In genomic region chr6:83913710-83914109, GRCm38 (mm10) we compare ENCODE assay signal across 7 mouse cellular contexts. TPM values are rescaled to one million over a fixed set of nuclear protein-coding genes. Genes with fewer than 3 reads are reported as not detected.
DNase-seq lines count a peak whose midpoint lies in the region; ATAC-seq lines count a peak whose summit lies in the region.

No protein-coding gene starts in this region.

- ATAC-seq in liver, embryonic 11.5 days (replicated peaks; ENCODE audit: low FRiP score) = peak; percentile 3; the same call in 1 of the 2 replicates
- no peak for ATAC-seq in embryonic facial prominence, embryonic 12.5 days (ENCODE audit: insufficient number of reproducible peaks, insufficient read depth, low FRiP score, low TSS enrichment)
- peak; percentile 29 for ATAC-seq in midbrain, embryonic 12.5 days (ENCODE audit: low FRiP score, low read depth)

- H3K4me3 ChIP-seq in liver, embryonic 11.5 days (ENCODE audit: low read depth, low read length) = peak overlapping the region; percentile 99; the same call in 1 of the 2 replicates
- H3K4me3 ChIP-seq in embryonic facial prominence, embryonic 12.5 days = no peak overlapping the region
- H3K4me3 ChIP-seq in hindbrain, embryonic 10.5 days = peak overlapping the region; percentile 99
- H3K4me3 ChIP-seq in midbrain, embryonic 12.5 days = peak overlapping the region; percentile 80

- H3K27me3 ChIP-seq in liver, embryonic 11.5 days (replicated peaks; ENCODE audit: control insufficient read depth, insufficient read depth, low read length) = no peaks in the 10 kb centered on the region
- H3K27me3 ChIP-seq in embryonic facial prominence, embryonic 12.5 days = no peaks in the 10 kb centered on the region
- no peaks in the 10 kb centered on the region for H3K27me3 ChIP-seq in hindbrain, embryonic 10.5 days (ENCODE audit: insufficient read depth, poor library complexity, severe bottlenecking)
- no peaks in the 10 kb centered on the region for H3K27me3 ChIP-seq in midbrain, embryonic 12.5 days

- DNase-seq in liver, embryonic 11.5 days (ENCODE audit: low spot score) = no peak
- DNase-seq in liver = no peak
- no peak for DNase-seq in hindbrain, embryonic 10.5 days (ENCODE audit: low spot score)
- DNase-seq in spleen, adult 12 weeks (ENCODE audit: low spot score) = no peak
- no peak for DNase-seq in right cerebral cortex, postnatal 36 days (ENCODE audit: low spot score in 2 of 2)

- no peaks in the 10 kb centered on the region for H3K4me1 ChIP-seq in liver, embryonic 11.5 days (replicated peaks; ENCODE audit: control insufficient read depth, insufficient read depth, low read length)
- H3K4me1 ChIP-seq in embryonic facial prominence, embryonic 12.5 days = no peaks in the 10 kb centered on the region
- peaks cover 9% of the 10 kb centered on the region for H3K4me1 ChIP-seq in hindbrain, embryonic 10.5 days (replicated peaks)
- no peaks in the 10 kb centered on the region for H3K4me1 ChIP-seq in midbrain, embryonic 12.5 days

- no peaks in the 10 kb centered on the region for H3K36me3 ChIP-seq in liver, embryonic 11.5 days (ENCODE audit: control insufficient read depth, insufficient read depth, low read length)
- no peaks in the 10 kb centered on the region for H3K36me3 ChIP-seq in embryonic facial prominence, embryonic 12.5 days
- H3K36me3 ChIP-seq in hindbrain, embryonic 10.5 days = no peaks in the 10 kb centered on the region
- no peaks in the 10 kb centered on the region for H3K36me3 ChIP-seq in midbrain, embryonic 12.5 days

- no peak overlapping the region for H3K9ac ChIP-seq in liver, embryonic 11.5 days (ENCODE audit: low read depth, low read length)
- H3K9ac ChIP-seq in embryonic facial prominence, embryonic 12.5 days = no peak overlapping the region
- H3K9ac ChIP-seq in midbrain, embryonic 12.5 days (replicated peaks) = no peak overlapping the region

- no peak overlapping the region for H3K27ac ChIP-seq in liver, embryonic 11.5 days (ENCODE audit: low read depth, low read length)
- H3K27ac ChIP-seq in embryonic facial prominence, embryonic 12.5 days = no peak overlapping the region
- H3K27ac ChIP-seq in hindbrain, embryonic 10.5 days = peak overlapping the region; percentile 100; the same call in 1 of the 2 replicates
- no peak overlapping the region for H3K27ac ChIP-seq in midbrain, embryonic 12.5 days (replicated peaks)

- H3K4me2 ChIP-seq in liver, embryonic 11.5 days = peak overlapping the region; percentile 76
- peak overlapping the region; percentile 55; the same call in 1 of the 2 replicates for H3K4me2 ChIP-seq in embryonic facial prominence, embryonic 12.5 days (replicated peaks)
- H3K4me2 ChIP-seq in midbrain, embryonic 12.5 days (replicated peaks) = peak overlapping the region; percentile 62; the same call in 1 of the 2 replicates

- WGBS in liver, embryonic 11.5 days = 34% methylated on average over 4 of the region's 4 CpGs
- 39% methylated on average over 4 of the region's 4 CpGs for WGBS in embryonic facial prominence, embryonic 12.5 days
- WGBS in hindbrain, embryonic 10.5 days = 49% methylated on average over 4 of the region's 4 CpGs
- WGBS in midbrain, embryonic 12.5 days = 42% methylated on average over 4 of the region's 4 CpGs

- H3K9me3 ChIP-seq in liver, embryonic 11.5 days (ENCODE audit: control insufficient read depth, low read length) = no peaks in the 10 kb centered on the region
- H3K9me3 ChIP-seq in embryonic facial prominence, embryonic 12.5 days = no peaks in the 10 kb centered on the region
- no peaks in the 10 kb centered on the region for H3K9me3 ChIP-seq in hindbrain, embryonic 10.5 days
- H3K9me3 ChIP-seq in midbrain, embryonic 12.5 days = no peaks in the 10 kb centered on the region

RNA-seq across cellular contexts. Expression of gene Zfp638, which starts 46.8 kb away (rescaled TPM):
- polyA plus RNA-seq in liver, embryonic 11.5 days (2014; fragmentation: Nextera tagmentation; extraction: Ambion mirVana) = 53.1 and 54.9 TPM in 2 replicates
- 79.7 and 91.7 TPM in 2 replicates for polyA plus RNA-seq in embryonic facial prominence, embryonic 12.5 days (2016; fragmentation: Nextera tagmentation; extraction: Ambion mirVana)
- polyA plus RNA-seq in hindbrain, embryonic 10.5 days (2016; fragmentation: Nextera tagmentation; extraction: Ambion mirVana) = 51.3 and 73.4 TPM in 2 replicates
- 102 and 110 TPM in 2 replicates for polyA plus RNA-seq in midbrain, embryonic 12.5 days (2016; fragmentation: Nextera tagmentation; extraction: Ambion mirVana)
